Mouse (Mus musculus): ENCODE measurements around the gene Pate2. TPM values are rescaled to one million over a fixed set of nuclear protein-coding genes. Genes with fewer than 3 reads are reported as not detected.

Pate2 gene
- polyA plus RNA-seq, 1 experiment from 2014 or later: 1.2 TPM

DNA sequence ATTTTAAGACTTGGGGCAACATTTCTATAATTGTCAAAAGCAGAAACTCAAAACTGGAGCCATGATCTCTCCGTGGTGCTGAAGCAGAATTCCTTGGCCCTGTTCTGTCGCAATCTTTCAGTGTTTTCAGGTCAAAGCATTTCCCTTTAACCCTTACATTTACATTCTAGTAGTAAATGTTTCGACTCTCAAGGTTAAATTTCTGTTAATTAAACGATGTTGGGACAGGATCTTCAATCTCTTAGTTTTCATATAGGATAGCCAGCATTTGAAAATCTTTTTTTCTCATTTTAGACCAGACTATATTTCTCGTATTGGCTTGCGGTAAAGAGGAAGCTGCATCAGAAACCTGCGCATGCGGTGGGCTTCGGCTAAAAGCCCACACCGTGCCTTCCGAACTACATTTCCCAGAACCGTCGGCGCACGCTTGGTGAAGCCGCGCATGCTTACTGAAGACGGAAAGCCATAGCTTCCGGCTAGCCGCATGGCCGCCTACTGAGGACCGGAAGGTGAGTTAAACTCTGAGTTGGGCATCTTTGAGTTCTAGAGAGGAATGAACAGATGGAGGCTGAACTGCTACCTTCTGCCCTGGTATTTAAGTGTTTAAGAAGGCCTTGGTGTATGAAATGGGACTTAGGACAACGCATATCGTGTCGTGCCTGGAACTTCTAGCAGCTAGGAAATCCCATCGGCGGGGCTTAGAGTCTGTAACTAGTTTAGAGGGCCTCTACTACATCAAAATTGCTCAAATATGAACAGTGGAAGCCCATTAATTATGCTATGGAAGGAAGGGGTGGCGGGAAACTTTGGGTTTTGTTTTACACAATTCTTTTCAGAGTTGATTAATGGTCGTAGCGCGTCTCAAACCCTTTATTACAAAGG lies 10.8 kb upstream of the Pate2 start:
- H3K27me3 ChIP-seq (replicated peaks): no peaks in the 10 kb centered on the region
- peak overlapping the region; percentile 77 for H3K4me3 ChIP-seq
- peak overlapping the region; percentile 86 for H3K27ac ChIP-seq
- ATAC-seq (replicated peaks): peak; percentile 93
- WGBS: 2% methylated on average over 31 of the region's 31 CpGs
- H3K9ac ChIP-seq: peak overlapping the region; percentile 69
- H3K9me3 ChIP-seq: no peaks in the 10 kb centered on the region
- H3K36me3 ChIP-seq (replicated peaks): peaks cover 6% of the 10 kb centered on the region; the same call in 1 of the 2 replicates
- H3K4me2 ChIP-seq: peak overlapping the region; percentile 87
- peaks cover 22% of the 10 kb centered on the region for H3K4me1 ChIP-seq

- ATAC-seq (replicated peaks): no peak
- no peak overlapping the region for H3K4me3 ChIP-seq
- H3K27me3 ChIP-seq (replicated peaks): no peaks in the 10 kb centered on the region
- H3K9ac ChIP-seq: no peak overlapping the region
- H3K9me3 ChIP-seq: no peaks in the 10 kb centered on the region
- H3K4me1 ChIP-seq: peaks cover 22% of the 10 kb centered on the region
- peaks cover 15% of the 10 kb centered on the region for H3K36me3 ChIP-seq (replicated peaks)
- H3K27ac ChIP-seq: no peak overlapping the region
- H3K4me2 ChIP-seq: no peak overlapping the region
- WGBS: 95% methylated on average over 11 of the region's 11 CpGs
These were observed 9.0 kb upstream of the Pate2 start for GRCm38 (mm10) chr9:35561076-35561475.

GRCm38 (mm10) chr9:35561583-35561982 lies 8.5 kb upstream of the Pate2 start:
- H3K4me3 ChIP-seq: no peak overlapping the region
- H3K4me2 ChIP-seq: no peak overlapping the region
- peaks cover 22% of the 10 kb centered on the region for H3K4me1 ChIP-seq
- no peak overlapping the region for H3K27ac ChIP-seq
- no peaks in the 10 kb centered on the region for H3K9me3 ChIP-seq
- no peak for ATAC-seq (replicated peaks)
- peaks cover 19% of the 10 kb centered on the region for H3K36me3 ChIP-seq (replicated peaks)
- no peaks in the 10 kb centered on the region for H3K27me3 ChIP-seq (replicated peaks)
- no peak overlapping the region for H3K9ac ChIP-seq
- 93% methylated on average over 6 of the region's 6 CpGs for WGBS

- no peak overlapping the region for H3K4me3 ChIP-seq
- no peaks in the 10 kb centered on the region for H3K9me3 ChIP-seq
- no peak for ATAC-seq (replicated peaks)
- H3K9ac ChIP-seq: no peak overlapping the region
- H3K27ac ChIP-seq: no peak overlapping the region
- H3K27me3 ChIP-seq (replicated peaks): no peaks in the 10 kb centered on the region
- peaks cover 24% of the 10 kb centered on the region for H3K4me1 ChIP-seq
- no peak overlapping the region for H3K4me2 ChIP-seq
- peaks cover 25% of the 10 kb centered on the region for H3K36me3 ChIP-seq (replicated peaks)
- WGBS: 97% methylated on average over 5 of the region's 5 CpGs
These were observed 5.4 kb upstream of the Pate2 start for GRCm38 (mm10) chr9:35564536-35565240.

DNA sequence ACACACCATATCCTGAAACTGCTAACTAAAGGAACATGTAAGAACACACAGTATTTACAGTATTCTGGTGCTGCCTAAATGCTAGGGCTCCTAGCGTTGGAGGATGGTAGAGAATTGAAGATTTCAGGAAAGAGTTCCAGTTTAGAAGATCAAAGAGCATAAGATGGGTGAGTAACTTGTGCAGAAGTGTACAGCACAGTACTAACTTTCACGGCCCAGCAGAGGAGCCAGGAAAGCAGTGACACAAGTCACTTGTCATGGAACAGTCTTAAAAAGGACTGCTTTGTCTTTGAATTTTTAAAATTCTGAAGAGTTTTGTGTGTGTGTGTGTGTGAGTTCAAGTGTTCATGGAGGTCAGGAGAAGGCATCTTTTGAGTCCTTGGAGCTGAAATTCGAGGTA lies 2.1 kb upstream of the Pate2 start:
- Histone ChIP-seq H3K4me1 (peaks cover 18% of the 10 kb centered on the region), H3K9me3 (no peaks in the 10 kb centered on the region), H3K27ac (no peak overlapping the region), H3K9ac (no peak overlapping the region), H3K27me3 (replicated peaks) (no peaks in the 10 kb centered on the region), H3K36me3 (replicated peaks) (peaks cover 18% of the 10 kb centered on the region), H3K4me3 (no peak overlapping the region), H3K4me2 (no peak overlapping the region)
- ATAC-seq (replicated peaks): no peak
- 86% methylated on average over 3 of the region's 3 CpGs for WGBS

- Histone ChIP-seq H3K4me1 (peaks cover 23% of the 10 kb centered on the region), H3K27me3 (replicated peaks) (0 out of 2 replicates have a peak, but pooled peaks cover 7% of the 10 kb centered on the region), H3K36me3 (replicated peaks) (peaks cover 10% of the 10 kb centered on the region), H3K27ac (peak overlapping the region; percentile 91; the same call in 1 of the 2 replicates), H3K4me3 (peak overlapping the region; percentile 86), H3K4me2 (peak overlapping the region; percentile 81), H3K9me3 (no peaks in the 10 kb centered on the region), H3K9ac (peak overlapping the region; percentile 70)
- peak; percentile 12; the same call in 1 of the 2 replicates for ATAC-seq (replicated peaks)
- whole genome bisulfite sequencing: 7% methylated on average over 5 of the region's 5 CpGs
These were observed 579 bp downstream of the Pate2 start for GRCm38 (mm10) chr9:35570663-35571062.

- Histone ChIP-seq H3K27me3 (replicated peaks) (0 out of 2 replicates have a peak, but pooled peaks cover 7% of the 10 kb centered on the region), H3K9ac (peak overlapping the region; percentile 35), H3K36me3 (replicated peaks) (no peaks in the 10 kb centered on the region), H3K4me2 (peak overlapping the region; percentile 67), H3K4me1 (peaks cover 8% of the 10 kb centered on the region), H3K27ac (no peak overlapping the region), H3K9me3 (no peaks in the 10 kb centered on the region), H3K4me3 (peak overlapping the region; percentile 39)
- 3% methylated on average over 32 of the region's 32 CpGs for WGBS
- no peak for ATAC-seq (replicated peaks)
These were observed 4.3 kb downstream of the Pate2 start for GRCm38 (mm10) chr9:35574416-35574815.

DNA sequence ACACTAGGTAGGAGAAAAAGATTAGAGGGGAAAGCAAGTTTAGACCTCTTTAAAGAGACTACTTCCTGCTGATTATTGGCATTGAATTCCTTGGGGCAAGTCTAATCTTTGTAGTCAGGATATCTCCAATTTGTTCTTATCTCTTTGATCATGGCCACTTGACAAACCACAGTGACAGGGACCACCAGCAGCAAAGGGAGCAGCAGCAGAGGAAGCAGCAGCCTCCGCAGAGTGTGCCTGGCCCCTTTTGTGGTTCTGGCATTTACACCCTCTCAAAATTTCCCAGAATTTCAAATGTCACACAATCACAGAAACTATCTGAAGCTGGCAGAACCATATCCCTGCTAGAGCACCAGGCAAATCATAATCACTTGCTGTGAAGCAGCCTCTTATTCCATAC lies 17.6 kb downstream of the Pate2 start:
- 50% methylated on average over 1 of the region's 1 CpGs for WGBS
- Histone ChIP-seq H3K27me3 (replicated peaks) (no peaks in the 10 kb centered on the region), H3K36me3 (replicated peaks) (no peaks in the 10 kb centered on the region), H3K4me2 (no peak overlapping the region), H3K9ac (no peak overlapping the region), H3K4me1 (no peaks in the 10 kb centered on the region), H3K4me3 (no peak overlapping the region), H3K9me3 (no peaks in the 10 kb centered on the region), H3K27ac (no peak overlapping the region)
- no peak for ATAC-seq (replicated peaks)

GRCm38 (mm10) chr9:35592903-35593302 lies 22.8 kb downstream of the Pate2 start:
- H3K9ac ChIP-seq: no peak overlapping the region
- no peaks in the 10 kb centered on the region for H3K36me3 ChIP-seq (replicated peaks)
- no peaks in the 10 kb centered on the region for H3K4me1 ChIP-seq
- H3K9me3 ChIP-seq: no peaks in the 10 kb centered on the region
- 20% methylated on average over 2 of the region's 2 CpGs for WGBS
- H3K4me3 ChIP-seq: no peak overlapping the region
- no peak overlapping the region for H3K27ac ChIP-seq
- no peaks in the 10 kb centered on the region for H3K27me3 ChIP-seq (replicated peaks)
- H3K4me2 ChIP-seq: no peak overlapping the region
- 0 out of 2 replicates have a peak, but pooled peaks have one; percentile 52 for ATAC-seq (replicated peaks)

- no peaks in the 10 kb centered on the region for H3K4me1 ChIP-seq
- 60% methylated on average over 8 of the region's 8 CpGs for WGBS
- no peaks in the 10 kb centered on the region for H3K36me3 ChIP-seq (replicated peaks)
- H3K4me3 ChIP-seq: no peak overlapping the region
- H3K27me3 ChIP-seq (replicated peaks): no peaks in the 10 kb centered on the region
- ATAC-seq (replicated peaks): no peak
- no peaks in the 10 kb centered on the region for H3K9me3 ChIP-seq
- H3K4me2 ChIP-seq: no peak overlapping the region
- no peak overlapping the region for H3K27ac ChIP-seq
- no peak overlapping the region for H3K9ac ChIP-seq
These were observed 37.7 kb downstream of the Pate2 start for GRCm38 (mm10) chr9:35607647-35608405.

GRCm38 (mm10) chr9:35611841-35612240 lies 41.8 kb downstream of the Pate2 start, which contains the start of gene Pate4:
Gene Pate4, minus strand, starts transcription at chr9:35611941.
- H3K36me3 ChIP-seq (replicated peaks): no peaks in the 10 kb centered on the region
- no peak within 1 kb of the TSS for H3K27ac ChIP-seq
- WGBS: 96% methylated on average over 1 of the region's 1 CpGs
- H3K9ac ChIP-seq: no peak within 1 kb of the TSS
- no peak within 1 kb of the TSS for H3K4me2 ChIP-seq
- no peaks in the 10 kb centered on the region for H3K9me3 ChIP-seq
- ATAC-seq (replicated peaks): no peak
- no peak within 1 kb of the TSS for H3K4me3 ChIP-seq
- H3K4me1 ChIP-seq: no peaks in the 10 kb centered on the region
- no peaks in the 10 kb centered on the region for H3K27me3 ChIP-seq (replicated peaks)

GRCm38 (mm10) chr9:35614005-35614404 lies 43.9 kb downstream of the Pate2 start:
- Histone ChIP-seq H3K4me1 (no peaks in the 10 kb centered on the region), H3K9ac (no peak overlapping the region), H3K9me3 (no peaks in the 10 kb centered on the region), H3K36me3 (replicated peaks) (no peaks in the 10 kb centered on the region), H3K4me3 (no peak overlapping the region), H3K27me3 (replicated peaks) (no peaks in the 10 kb centered on the region), H3K4me2 (no peak overlapping the region), H3K27ac (no peak overlapping the region)
- no peak for ATAC-seq (replicated peaks)
- WGBS: 32% methylated on average over 2 of the region's 2 CpGs
